Mouse (Mus musculus) right cerebral cortex, postnatal 10 days (tissue): ENCODE measurements around the gene Nectin1.

Source experiments
- DNase-seq, 2 experiments: peaks; one replicate each; pipeline ENCODE4 v3.0.0; 2021; ENCODE audit warnings: low spot score in 2 of 2

Gene Nectin1

DNA sequence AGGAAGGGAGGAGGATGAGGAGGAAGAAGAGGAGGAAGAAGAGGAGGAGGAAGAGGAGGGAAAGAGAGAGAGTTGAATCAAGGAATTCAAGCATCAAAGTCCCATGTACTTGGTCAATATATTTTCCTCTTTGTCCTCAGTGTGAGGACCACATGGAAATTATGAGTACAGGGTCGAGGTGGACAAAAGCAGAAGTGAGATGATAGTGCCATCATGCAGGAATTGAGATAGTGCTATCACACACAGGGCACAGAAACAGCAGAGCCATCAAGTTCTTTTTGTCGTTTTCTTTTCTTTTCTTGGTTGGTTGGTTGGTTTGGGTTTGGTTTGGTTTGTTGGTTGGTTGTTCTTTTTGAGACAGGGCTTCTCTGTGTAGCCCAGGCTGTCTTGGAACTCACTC is 2.5 kb upstream of the Nectin1 start:
- no peak for DNase-seq

DNA sequence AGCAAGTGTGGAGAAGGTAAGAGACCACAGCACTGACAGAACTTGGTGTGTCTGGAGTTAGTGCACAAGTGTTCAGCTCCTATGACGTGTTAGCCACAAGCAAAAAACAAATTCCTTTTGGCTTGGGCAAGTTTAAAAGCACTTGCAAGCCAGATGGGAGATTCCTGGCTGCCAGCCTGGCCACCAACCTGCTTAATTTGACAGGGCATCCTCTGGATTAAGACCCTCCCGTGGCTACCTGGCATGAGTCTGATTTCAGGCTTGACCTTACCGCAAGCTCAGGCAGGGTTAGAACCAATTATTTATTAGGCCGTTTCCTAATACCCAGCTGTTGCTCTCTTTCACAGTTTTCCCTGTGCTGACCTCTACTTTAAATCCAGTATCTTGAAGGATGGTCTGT is 1.7 kb upstream of the Nectin1 start:
- no peak for DNase-seq

DNA sequence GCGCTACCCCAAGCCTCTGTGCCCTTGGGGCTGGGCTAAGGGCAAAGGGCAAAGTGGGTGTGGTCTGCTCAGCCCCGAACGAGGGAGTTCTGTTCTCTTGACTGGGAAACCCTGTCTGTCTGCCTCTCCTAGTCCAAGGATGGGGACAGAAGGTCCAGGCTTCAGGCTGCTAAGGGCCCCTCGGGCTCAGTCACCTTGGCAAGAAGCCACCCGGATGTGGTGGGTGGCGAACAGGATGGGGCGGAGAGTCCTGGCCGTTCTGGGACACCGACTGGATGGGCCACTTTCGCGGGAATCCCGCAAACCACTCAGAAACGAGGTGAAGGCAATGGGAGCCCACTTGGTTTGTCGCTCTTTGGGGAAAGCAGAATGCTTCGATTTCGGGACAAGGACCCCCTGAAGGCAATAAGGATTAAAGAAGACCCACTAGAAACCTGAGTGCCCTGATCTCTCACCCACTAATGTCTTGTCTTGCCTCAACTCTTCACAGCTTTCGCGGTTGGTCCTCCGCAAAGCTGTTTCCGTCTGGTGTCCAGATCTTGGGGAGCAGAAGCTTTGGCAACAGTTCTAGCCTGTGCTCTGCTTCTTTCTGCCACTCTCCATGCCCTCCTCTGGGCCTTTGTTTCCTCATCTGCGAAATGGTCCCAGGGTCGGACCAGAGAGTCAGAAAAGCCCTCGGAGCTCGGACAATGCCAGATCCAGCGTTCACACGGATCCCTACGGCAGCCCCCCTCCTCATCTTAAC is 710 bp upstream of the Nectin1 start:
- peak; percentile 70 to 73 for DNase-seq

DNA sequence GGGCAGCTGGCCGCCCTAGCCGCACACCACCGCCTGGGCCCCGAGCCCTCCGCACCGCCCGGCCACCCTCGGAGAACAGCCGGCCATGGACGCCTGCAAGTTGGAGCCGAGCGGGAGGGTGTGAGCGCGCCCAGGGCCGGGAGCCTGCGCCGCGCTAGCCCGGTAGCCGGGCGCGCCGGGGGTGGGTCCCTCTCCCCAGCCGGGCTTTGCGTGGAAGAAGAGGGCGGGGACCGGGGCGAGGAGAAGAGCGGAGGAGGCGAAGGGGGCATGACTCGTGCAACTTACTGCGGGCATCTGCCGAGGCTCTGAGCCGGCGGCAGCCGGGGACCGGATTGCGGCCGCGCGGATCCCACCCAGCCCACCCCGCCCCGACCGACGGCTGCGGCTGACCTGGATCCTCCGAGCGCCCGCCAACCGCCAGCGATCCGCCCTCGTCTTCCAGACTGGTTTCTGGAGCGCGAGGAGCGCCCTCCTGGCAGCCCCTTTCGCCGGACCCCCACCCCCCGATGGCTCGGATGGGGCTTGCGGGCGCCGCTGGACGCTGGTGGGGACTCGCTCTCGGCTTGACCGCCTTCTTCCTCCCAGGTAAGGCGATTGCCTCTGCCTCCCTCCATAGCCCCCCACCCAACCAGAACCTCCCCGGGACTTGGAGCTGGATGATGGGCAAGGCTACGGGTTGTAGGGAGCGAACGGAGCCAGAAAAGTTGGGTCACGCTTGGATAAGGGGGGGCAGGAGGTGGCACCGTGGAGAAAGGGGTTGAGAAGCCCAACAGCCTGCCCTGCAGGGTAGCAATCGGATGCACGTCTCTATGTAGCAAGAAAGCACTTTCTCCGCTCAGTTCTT is 576 bp downstream of the Nectin1 start:
- peak in 1 of 2 experiments; percentile 44 for DNase-seq

DNA sequence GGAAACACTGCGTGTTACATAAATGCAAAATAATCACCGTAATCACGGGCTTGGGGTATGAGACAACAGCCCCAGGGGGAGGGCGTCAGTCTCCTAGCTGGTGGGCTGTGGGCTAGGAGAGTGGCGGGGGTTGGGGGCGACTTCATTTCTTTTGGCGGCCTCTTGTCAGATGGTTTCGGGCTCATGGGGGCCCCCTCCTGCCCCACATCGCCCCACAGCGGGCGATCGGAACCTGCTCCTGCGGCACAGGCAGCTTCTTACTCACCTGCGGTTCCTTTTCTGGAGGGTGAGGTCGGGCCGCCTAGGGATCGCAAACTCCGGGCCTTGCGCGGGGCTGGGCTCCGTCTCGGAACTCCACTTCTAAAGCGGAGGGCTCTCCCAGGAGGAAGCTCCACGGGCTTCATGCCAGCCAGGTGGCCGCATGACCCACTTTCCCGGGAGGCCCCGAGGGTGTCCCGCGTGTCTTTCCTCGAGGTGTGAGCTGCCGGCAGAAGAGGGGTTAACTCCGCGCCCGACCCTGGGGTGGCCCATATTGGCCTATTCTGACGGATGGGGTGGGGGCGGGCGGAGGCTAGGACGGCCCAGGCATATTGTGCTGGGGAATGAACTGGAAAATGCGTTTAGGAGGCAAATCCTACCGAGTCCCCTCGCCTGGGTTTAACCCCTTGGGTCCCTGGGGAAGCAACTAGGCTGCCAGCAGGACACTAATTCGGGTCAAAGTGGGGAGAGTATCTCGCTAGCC is 1.4 kb downstream of the Nectin1 start:
- peak; percentile 58 to 62 for DNase-seq

DNA sequence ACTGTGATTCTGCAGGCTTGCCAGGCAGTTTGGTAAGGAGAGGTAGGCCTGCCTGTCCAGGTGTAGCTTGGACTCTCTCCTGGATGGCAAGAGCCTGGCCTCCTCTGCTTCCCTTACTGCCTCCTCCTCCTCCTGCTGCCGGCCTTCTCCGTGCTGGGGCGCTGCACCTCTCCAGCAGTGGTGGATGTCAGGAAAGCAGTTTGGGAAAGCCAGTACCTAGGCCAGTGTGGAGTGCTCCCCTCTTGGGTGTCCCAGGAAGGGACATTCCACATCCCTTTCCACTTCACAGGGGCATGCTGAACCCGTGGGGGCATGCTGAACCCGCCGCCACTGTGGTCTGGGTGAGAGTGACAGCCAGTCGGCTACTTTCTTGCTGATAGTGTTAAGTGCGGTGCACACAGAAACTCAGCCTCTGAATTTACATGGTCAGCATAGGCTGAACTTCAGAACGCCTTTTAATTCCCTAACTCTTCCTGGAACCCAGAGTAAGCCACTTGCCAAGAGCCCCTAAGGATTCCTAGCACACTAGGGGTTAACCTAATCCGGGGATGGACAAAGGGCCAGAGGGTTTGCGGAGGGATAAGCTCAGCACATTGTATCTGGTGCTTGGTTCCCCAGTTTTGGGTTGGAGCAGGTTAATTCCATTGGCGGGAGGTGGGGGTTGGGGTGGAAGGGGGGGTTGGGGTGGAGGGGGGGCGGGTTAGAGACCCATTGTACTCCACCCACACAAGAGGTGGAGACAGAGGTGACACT is 2.3 kb downstream of the Nectin1 start:
- no peak for DNase-seq

DNA sequence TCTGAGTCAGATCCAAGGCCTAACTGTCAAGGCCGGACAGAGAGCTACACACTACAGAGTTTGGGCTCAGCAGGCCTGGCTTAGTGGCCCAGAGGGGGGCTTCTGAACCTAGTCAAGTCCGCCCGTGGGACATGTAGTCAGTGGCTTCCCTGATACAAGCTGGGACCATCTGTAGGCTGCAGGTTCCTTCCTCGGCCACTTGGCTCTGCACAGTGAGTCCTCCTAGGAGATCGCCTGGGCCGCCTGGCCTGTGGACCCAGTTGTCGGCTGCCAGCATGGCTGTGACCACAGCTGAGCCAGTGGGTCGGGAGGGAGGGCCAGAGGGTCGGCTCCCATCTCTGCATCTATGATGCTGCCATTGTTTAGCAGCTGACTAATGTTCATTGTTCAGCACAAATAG is 3.9 kb downstream of the Nectin1 start:
- no peak for DNase-seq

DNA sequence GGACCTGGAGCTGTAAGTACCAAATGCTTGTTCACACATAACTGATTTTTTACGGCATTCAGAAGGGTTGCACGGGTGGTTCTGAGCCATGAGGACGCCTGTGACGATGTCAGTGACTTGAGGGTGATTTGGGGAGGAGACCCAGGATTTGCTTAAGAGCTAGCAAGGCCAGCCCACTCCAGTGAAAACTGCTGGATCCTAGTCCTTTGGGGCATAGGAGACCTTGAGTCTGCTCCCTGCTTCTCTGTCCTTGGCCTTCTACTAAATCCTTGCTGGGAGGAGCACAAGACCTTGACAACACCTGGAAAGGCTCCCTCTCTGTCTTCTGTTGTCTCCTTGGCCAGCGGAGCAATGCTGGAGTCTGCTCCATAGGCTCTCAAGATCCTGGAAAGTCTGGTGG is 4.7 kb downstream of the Nectin1 start:
- no peak for DNase-seq

DNA sequence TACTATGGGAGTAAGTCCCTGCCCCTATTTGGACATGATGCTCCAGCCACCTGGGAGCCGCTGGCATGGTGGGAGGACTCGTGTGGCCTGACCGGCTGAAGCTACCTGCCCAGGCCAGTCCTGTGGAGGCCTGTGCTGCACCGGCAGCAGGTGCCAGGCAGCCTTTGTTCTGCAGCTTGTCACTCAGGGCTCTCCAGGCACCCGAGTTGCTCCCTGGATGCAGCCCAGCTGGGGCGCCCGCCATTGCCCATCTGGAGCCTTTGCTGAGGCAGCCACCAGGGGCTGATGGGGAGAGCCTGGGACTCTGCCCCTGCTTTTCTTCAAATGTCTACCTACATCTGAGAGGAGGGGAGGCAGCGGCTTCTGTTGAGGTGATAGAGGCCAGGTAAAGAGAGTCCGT is 6.3 kb downstream of the Nectin1 start:
- no peak for DNase-seq

DNA sequence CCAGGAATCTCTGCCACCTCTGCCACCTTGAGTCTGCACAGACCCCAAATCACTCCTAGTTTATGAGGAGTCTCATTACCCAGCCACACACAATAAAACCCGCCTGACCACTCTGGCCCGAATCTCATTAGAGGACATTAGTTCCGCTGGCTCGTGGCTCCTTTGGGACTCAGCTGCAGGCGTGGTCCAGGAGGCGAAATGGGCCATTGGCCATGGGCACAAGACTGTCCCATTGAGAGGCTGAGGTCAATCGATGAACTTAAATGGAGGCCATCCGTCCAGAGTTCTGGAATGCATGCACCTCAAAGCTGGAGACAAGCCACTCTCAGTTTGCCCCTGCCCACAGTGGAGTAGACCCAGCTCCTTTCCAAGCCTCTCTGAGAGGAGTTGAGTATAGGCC is 7.3 kb downstream of the Nectin1 start:
- DNase-seq = no peak

DNA sequence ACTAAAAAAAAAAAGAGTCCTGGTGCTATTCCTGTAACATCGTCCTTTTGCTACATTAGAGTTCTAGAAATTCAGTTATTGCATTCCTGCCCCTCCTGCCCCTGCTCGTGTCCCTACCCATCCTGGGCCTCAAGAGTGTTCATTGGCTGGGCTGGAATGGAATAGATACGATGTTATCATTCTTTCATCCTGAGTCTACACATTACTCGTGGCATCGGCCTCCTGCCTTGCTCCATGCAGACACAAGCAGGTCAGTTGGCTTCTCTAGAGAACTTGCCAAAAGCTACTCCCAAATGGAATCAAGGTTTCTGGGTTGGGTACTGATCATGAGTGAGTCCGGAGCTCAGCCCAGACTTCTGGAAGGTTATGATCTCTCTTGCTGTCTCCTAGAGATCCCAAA is 9.7 kb downstream of the Nectin1 start:
- no peak for DNase-seq

DNA sequence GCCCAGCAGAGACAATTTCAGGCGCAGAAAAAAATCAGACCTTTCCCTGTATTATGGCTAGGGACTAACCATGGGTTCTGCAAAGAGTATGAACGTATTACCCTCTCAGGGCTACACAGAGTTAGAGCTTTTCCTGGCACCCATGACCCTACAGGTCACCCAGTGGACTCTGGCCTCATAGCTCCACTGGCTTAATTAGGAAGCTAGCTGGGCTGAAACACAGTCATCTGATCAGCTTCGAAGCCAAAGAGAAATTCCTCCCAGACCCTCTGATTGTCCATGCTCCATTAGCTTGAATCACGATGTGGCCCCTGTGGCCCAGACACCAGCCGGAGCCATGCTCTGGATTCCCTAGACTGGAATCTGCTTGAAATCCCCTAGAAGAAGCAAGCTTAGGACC is 10.3 kb downstream of the Nectin1 start:
- DNase-seq = no peak

DNA sequence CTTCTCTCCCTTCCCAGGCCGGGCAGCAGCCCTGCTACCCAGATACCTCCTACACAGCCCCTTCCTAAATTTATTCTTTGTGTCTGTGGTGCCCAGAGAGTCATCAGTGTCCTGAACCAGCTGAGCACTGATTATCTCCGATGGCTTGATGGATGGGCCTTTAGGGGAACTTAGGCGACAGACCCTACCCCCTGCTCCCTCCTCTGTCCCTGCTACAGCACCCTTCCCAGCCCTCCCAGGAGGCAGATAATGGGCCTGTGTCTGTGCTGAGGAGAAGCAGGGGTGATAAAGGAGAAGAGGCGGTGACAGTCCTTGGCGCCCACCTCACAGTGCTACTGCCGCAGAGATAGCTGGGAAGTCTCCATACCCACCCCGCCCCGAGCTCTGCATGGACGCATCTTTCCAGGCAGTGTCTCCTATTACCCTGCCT is 11.0 kb downstream of the Nectin1 start:
- no peak for DNase-seq

DNA sequence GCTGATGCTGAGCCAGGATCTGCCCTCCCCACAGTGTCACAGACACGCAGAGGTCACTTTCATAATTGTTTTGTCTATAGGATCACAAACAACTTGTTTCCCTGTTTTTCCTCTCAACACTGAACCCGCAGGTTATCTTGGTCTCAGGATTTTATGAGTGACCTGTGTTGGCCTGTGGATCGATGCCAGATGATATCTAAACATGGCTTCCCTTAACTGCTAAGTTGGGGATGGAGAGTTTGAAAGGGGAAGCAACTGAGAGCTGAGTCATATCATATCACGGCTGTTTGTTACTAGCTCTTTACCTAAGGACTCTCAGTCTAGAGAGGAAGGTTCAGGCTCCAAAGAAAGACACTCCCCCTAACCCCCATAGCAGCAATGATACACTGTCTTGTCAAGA is 11.7 kb downstream of the Nectin1 start:
- DNase-seq = no peak

DNA sequence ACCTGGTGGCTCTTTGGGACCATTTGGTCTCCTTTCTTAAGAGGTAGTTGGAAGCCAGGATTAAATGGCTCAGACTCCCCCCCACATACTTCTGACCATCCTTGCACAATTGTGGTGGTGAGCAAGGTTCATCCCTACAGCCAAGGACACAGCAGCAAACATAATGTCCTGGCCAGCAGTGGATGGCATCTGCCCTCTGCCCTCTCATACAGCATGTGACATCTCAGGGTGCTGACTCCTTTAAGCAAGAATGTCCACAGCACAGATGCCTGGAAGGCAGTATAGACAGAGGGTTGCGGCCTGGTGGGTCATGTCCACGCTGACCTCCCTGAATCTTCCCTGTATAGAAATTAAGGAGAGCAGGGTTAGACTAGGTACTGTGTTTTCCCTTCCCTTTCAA is 12.1 kb downstream of the Nectin1 start:
- DNase-seq = no peak

DNA sequence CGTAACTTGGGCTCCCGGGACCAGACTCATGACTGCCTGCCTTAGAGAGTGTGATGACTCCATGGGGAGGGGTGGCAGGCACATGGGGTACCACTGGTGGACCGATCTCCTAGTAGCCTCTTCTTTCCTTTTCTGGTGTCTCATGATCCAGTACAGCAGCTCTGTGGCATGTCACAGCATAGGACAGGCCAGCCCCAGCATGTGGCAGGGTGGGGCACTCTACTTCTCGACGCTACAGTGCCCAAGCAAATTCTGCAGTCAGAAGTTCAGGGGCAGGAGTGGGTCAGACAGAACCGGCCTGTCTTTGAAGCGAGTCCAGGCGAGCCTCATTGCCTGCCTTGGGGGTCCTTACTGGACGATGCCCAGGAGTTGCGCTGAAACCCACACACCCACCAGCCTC is 13.4 kb downstream of the Nectin1 start:
- DNase-seq = no peak

DNA sequence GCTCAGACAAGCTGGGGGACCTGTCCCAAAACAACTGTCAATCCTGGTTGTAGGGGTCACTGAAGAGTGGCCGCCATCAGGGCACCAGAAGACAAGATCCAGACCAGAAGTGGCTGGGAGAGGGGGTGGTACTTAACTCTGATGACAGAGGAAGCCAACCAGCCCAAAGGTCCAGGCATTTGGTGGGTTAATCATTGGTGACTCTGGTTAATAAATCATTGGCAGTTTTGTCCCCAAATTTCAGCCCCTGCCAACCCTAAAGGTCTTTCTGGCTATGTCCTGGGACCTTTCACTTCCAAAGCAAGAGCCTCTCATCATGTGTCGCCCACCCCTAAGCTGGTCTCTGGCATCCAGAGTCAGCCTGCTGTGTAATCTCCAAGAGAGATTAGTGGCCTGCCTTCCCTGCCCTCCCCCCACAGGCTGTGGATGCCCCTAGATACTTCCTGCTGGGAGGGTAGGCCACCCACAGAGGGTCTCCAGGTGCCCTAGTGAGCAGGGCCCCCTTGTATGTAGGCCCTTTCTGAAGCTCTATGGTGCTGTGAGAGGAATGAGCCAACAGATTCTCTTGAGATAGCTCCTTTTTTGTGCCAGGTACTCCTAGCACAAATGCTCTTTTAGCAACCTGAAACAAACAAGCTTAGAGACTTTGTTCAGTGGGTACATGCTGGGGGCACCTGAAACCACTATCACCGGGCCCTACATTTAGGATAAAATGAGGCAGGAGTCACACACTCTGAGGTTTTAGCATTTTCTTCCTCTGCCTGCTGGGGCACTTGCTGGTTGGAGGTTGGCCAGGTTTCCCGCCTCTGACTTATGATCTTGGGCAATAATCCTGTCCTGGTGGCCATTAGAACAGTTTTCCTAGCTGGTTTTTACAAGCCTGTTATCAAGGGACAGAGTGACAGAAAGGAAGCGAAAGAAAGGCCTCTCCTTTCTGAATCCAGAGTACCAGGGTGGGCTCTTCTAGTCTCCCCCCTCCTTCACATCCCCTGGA is 14.5 kb downstream of the Nectin1 start:
- no peak for DNase-seq

DNA sequence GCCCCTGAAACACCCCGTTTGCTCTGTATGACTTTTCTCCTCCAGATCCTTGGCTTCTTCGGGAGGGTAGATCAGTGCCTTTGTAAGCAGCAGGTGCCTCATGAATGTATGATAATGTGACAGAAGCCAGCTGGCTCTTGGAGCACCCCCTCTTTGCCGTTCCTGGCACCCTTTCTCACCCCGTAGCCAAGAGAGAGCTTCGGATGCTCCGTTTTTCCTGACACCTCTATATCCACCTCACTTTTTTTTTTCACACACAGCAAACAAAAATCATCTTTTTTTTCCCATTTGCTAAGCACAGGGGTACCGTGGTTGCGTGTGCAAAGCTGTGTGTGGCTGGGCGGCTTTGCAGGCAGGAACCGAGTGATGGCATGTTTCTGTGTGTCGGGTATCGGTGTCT is 16.3 kb downstream of the Nectin1 start:
- no peak for DNase-seq

DNA sequence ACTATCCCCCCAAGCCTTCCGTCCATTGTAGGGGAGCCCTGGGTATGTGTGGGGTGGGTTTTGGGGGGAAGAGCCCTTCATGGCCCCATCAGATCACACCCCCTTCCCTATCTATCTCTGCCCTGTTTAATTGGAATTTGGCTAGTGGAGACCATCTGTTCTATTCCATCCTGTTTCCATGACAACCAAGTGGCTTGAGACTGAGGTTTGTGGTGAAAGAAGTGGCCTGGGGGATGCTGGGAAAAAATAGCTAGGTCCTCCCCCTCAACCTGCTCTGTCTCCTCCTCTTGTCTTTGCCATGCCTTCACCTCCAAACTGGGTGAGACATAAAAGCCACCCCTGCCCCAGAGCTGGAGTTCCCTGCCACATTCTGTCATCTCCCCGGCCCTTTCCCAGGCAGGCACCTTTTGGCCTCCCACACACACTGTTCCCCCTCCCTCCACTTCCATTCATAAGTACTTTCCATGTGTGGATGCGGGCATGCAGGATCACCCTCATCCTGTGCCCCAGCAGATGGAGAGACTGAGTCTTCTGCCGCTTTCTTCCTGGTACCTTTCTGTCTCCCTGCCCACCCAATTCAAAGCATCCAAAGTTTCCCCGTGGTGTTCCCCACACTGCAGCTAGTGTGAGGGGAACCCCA is 17.5 kb downstream of the Nectin1 start:
- peak in 1 of 2 experiments; percentile 73 for DNase-seq

DNA sequence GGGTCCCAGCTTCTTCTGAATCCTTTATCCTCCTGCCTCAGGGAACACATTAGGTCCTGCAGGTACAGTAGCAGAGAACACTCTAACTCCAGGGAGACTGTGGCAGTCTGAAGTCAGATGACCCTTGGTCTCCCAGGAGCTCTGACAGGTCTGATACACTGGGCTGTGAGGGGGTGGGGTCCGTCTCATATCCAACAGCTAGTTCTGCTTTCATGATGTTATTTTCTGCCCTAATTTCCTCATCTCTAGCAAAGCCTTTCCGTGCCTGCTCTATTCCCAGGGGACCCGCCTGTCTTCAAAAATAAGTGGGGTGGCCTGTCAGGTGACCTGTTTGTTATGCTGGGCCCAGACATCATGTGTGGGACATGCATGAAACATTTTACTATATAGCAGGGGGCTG is 18.2 kb downstream of the Nectin1 start:
- no peak for DNase-seq
